Mouse (Mus musculus): ENCODE data around the gene Pou6f2. TPM values are rescaled to one million over a fixed set of nuclear protein-coding genes. Genes with fewer than 3 reads are reported as not detected.

Gene Pou6f2
- polyA plus RNA-seq, 1 experiment, result 7.5 TPM

DNA sequence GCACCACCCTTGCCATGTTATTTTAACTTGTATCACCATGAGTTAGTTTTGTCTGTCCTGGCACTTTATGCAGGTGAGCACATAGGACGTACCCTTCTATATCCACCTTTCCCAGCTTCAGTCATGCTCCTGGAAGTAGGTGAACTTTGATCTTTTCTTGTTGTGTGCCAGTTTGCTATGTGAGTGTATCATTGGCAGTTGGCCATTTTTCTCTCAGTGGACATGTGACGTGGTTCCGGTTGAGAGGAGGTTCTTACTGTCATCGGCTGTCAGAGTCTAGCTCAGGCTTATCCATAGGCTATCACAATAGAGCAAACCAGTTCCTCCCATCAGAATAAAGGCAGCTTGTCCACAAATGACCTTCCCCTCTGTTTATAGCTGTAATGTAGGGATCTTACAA, 63.5 kb downstream of the Pou6f2 start:
- Histone ChIP-seq H3K4me1 (ENCODE audit: control insufficient read depth, insufficient read depth, low read length) (no peaks in the 10 kb centered on the region), H3K27ac (ENCODE audit: control insufficient read depth, insufficient read depth, low read depth, low read length) (no peak overlapping the region), H3K27me3 (ENCODE audit: control insufficient read depth, insufficient read depth, low read length) (no peaks in the 10 kb centered on the region), H3K36me3 (ENCODE audit: control insufficient read depth, insufficient read depth, low read length) (no peaks in the 10 kb centered on the region), H3K4me3 (ENCODE audit: control insufficient read depth, low read depth, low read length) (no peak overlapping the region)
- TF ChIP-seq CTCF (IDR thresholded peaks at IDR 0.05; ENCODE audit: control insufficient read depth, insufficient read depth, insufficient replicate concordance, low read depth, low read length) (no peak), POLR2A (IDR thresholded peaks at IDR 0.05; ENCODE audit: control insufficient read depth, low read depth, low read length) (no peak)

DNA sequence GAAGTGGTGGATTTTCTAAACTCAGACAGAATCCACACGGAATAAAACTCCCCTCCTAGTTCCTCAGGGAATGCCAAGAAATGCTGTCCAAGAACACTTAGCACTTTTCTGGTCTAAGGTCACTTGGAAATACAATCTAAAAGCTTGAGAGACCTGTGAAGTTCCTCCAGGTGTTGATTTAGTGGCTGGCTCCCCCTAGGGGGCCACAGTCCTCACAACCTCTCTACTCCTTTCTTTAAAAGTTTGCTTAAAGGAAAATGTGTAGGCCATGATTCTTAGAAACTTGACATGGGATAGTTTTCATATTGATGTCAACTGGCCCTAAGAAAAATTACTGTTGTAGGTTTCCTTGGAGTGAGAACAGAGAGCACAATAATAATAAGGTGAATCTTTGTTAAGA, 64.9 kb downstream of the Pou6f2 start:
- no peak overlapping the region for H3K27ac ChIP-seq (ENCODE audit: control insufficient read depth, insufficient read depth, low read depth, low read length)
- H3K27me3 ChIP-seq (ENCODE audit: control insufficient read depth, insufficient read depth, low read length), result no peaks in the 10 kb centered on the region
- no peak overlapping the region for H3K4me3 ChIP-seq (ENCODE audit: control insufficient read depth, low read depth, low read length)
- H3K4me1 ChIP-seq (ENCODE audit: control insufficient read depth, insufficient read depth, low read length), result no peaks in the 10 kb centered on the region
- no peaks in the 10 kb centered on the region for H3K36me3 ChIP-seq (ENCODE audit: control insufficient read depth, insufficient read depth, low read length)
- TF ChIP-seq POLR2A (IDR thresholded peaks at IDR 0.05; ENCODE audit: control insufficient read depth, low read depth, low read length) (no peak), CTCF (IDR thresholded peaks at IDR 0.05; ENCODE audit: control insufficient read depth, insufficient read depth, insufficient replicate concordance, low read depth, low read length) (no peak)

DNA sequence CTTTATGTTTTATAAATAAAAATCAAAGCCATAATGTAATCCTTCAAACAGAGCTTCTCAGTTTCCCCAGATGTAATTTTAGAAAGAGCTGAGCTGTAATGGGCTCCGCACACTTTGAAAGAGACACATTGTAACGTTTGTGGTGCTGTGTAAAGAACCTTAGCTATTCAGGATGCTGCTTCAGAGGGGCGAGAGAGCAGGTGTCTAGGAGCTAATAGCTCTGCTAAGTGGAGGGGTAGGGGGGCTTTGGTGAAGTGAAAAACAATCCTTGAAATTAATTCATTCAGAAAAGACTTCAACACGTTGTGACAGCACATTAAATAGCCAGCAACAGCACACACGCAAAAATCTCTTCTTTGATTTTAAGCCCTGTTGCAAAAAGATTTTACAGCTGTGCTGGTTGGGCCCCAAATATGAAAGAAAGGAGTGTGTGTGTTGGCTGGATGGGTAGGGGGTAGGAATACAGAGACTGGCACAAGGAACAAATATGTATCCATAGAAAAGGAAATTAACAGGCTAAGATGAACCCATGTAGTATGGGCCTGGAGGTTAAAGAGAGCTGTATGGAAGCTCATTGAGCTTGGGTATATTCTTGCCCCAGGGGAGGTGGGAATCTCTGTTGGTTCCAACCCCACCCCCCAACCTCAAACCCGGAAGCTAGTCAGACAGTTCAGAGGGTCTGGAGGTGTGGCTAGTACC, 73.4 kb downstream of the Pou6f2 start:
- H3K27ac ChIP-seq (ENCODE audit: control insufficient read depth, insufficient read depth, low read depth, low read length), result no peak overlapping the region
- TF ChIP-seq POLR2A (IDR thresholded peaks at IDR 0.05; ENCODE audit: control insufficient read depth, low read depth, low read length) (no peak), CTCF (IDR thresholded peaks at IDR 0.05; ENCODE audit: control insufficient read depth, insufficient read depth, insufficient replicate concordance, low read depth, low read length) (no peak)
- no peaks in the 10 kb centered on the region for H3K36me3 ChIP-seq (ENCODE audit: control insufficient read depth, insufficient read depth, low read length)
- H3K4me1 ChIP-seq (ENCODE audit: control insufficient read depth, insufficient read depth, low read length), result no peaks in the 10 kb centered on the region
- no peaks in the 10 kb centered on the region for H3K27me3 ChIP-seq (ENCODE audit: control insufficient read depth, insufficient read depth, low read length)
- no peak overlapping the region for H3K4me3 ChIP-seq (ENCODE audit: control insufficient read depth, low read depth, low read length)

DNA sequence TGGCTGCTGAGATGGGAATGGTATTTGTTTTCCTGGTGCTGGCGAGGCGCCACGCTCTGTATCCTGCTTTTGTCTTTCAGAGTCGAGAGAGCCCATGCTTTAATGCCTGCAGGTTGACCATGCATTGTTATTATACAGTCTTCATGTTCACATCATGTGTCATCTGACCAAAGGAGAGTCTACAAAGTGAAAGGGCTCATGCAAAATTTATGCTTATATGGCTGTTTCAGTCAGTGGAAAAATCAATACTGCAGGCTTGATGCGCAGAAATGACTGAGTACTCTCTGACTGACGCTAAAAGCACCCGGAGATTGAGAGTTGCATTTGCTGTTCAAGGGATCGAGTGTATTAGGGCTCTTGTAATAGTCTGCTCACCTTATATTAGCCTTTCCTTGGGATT, 74.1 kb downstream of the Pou6f2 start:
- Histone ChIP-seq H3K4me1 (ENCODE audit: control insufficient read depth, insufficient read depth, low read length) (no peaks in the 10 kb centered on the region), H3K4me3 (ENCODE audit: control insufficient read depth, low read depth, low read length) (no peak overlapping the region), H3K36me3 (ENCODE audit: control insufficient read depth, insufficient read depth, low read length) (no peaks in the 10 kb centered on the region), H3K27ac (ENCODE audit: control insufficient read depth, insufficient read depth, low read depth, low read length) (no peak overlapping the region), H3K27me3 (ENCODE audit: control insufficient read depth, insufficient read depth, low read length) (no peaks in the 10 kb centered on the region)
- TF ChIP-seq POLR2A (IDR thresholded peaks at IDR 0.05; ENCODE audit: control insufficient read depth, low read depth, low read length), result no peak
- no peak for TF ChIP-seq CTCF (IDR thresholded peaks at IDR 0.05; ENCODE audit: control insufficient read depth, insufficient read depth, insufficient replicate concordance, low read depth, low read length)

DNA sequence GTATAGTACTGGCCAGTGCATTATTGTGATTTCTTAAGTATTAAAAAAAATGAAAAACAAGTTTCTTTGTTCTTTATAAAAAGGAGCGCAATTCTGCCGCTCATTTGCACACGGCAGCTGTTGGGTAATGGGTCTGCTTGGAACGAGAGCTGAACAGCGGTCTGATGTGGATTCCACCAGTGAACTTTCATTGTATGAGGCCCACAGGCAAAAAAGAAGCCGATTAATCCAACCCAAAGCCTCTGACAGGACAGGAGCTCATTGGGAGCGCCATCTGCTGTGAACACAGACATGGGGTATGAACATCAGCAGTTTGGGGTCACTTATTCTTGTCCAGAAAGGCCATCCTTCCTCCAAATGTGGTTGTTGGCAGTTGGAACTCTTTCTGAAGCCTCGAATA, 84.9 kb downstream of the Pou6f2 start:
- Histone ChIP-seq H3K27ac (ENCODE audit: control insufficient read depth, insufficient read depth, low read depth, low read length) (no peak overlapping the region), H3K36me3 (ENCODE audit: control insufficient read depth, insufficient read depth, low read length) (no peaks in the 10 kb centered on the region), H3K27me3 (ENCODE audit: control insufficient read depth, insufficient read depth, low read length) (no peaks in the 10 kb centered on the region), H3K4me1 (ENCODE audit: control insufficient read depth, insufficient read depth, low read length) (no peaks in the 10 kb centered on the region), H3K4me3 (ENCODE audit: control insufficient read depth, low read depth, low read length) (no peak overlapping the region)
- TF ChIP-seq CTCF (IDR thresholded peaks at IDR 0.05; ENCODE audit: control insufficient read depth, insufficient read depth, insufficient replicate concordance, low read depth, low read length), result no peak
- no peak for TF ChIP-seq POLR2A (IDR thresholded peaks at IDR 0.05; ENCODE audit: control insufficient read depth, low read depth, low read length)

DNA sequence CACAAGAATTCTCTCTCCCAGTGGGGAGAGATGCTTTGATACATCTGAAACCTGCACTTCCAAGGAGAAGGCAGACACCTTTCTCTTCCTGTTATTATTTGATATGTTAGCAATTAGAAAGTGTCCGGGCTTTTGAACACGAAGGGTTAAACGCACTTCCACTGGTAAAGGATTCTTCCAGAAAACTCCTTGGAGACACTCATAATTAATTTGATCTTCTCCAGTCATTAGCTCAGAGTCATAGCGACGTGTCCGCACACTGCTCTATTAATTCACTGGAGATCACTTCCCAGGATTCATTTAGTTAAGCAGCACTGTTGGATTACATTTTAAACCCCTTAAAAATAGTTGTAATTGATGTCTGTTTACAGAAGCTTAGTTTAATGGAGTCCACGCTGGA, 88.5 kb downstream of the Pou6f2 start:
- H3K27me3 ChIP-seq (ENCODE audit: control insufficient read depth, insufficient read depth, low read length), result no peaks in the 10 kb centered on the region
- H3K4me3 ChIP-seq (ENCODE audit: control insufficient read depth, low read depth, low read length), result no peak overlapping the region
- no peak for TF ChIP-seq POLR2A (IDR thresholded peaks at IDR 0.05; ENCODE audit: control insufficient read depth, low read depth, low read length)
- no peak for TF ChIP-seq CTCF (IDR thresholded peaks at IDR 0.05; ENCODE audit: control insufficient read depth, insufficient read depth, insufficient replicate concordance, low read depth, low read length)
- H3K27ac ChIP-seq (ENCODE audit: control insufficient read depth, insufficient read depth, low read depth, low read length), result no peak overlapping the region
- no peaks in the 10 kb centered on the region for H3K36me3 ChIP-seq (ENCODE audit: control insufficient read depth, insufficient read depth, low read length)
- no peaks in the 10 kb centered on the region for H3K4me1 ChIP-seq (ENCODE audit: control insufficient read depth, insufficient read depth, low read length)

DNA sequence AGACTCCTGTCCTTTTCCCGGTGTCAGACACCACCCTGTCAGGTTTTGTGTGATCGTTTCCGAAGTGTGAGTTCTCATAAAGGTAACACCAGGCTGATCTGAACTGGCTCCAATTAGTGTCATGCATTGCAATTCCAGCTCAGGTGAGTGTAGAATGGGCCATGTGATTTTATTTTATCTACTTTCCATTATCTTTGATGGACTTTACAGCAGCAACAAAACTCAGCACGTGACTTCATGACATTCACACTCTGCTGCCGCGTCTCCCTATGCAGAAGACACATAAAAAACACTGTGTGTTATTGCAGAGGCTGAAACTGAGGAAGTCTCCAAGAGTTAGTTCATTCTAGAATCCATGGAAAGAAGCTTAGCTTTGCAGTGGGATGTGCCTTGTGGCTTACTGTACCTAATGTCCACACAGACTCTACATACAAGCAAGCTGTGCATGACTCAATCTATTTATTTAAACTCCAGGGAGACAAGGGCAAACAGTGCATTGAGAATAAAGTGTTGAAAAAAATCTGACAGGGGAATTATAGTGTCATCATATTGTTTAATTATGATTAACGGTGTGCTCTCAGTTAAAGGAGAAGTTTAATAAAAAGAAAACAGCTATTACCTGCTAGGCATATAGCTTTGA, 90.9 kb downstream of the Pou6f2 start:
- TF ChIP-seq POLR2A (IDR thresholded peaks at IDR 0.05; ENCODE audit: control insufficient read depth, low read depth, low read length) (no peak), CTCF (IDR thresholded peaks at IDR 0.05; ENCODE audit: control insufficient read depth, insufficient read depth, insufficient replicate concordance, low read depth, low read length) (no peak)
- Histone ChIP-seq H3K36me3 (ENCODE audit: control insufficient read depth, insufficient read depth, low read length) (no peaks in the 10 kb centered on the region), H3K27ac (ENCODE audit: control insufficient read depth, insufficient read depth, low read depth, low read length) (no peak overlapping the region), H3K4me1 (ENCODE audit: control insufficient read depth, insufficient read depth, low read length) (no peaks in the 10 kb centered on the region), H3K27me3 (ENCODE audit: control insufficient read depth, insufficient read depth, low read length) (no peaks in the 10 kb centered on the region), H3K4me3 (ENCODE audit: control insufficient read depth, low read depth, low read length) (no peak overlapping the region)
